Mouse (Mus musculus) activated CD4-positive, CD25-positive, alpha-beta regulatory T cell, adult 9 weeks (primary cell): Measurements from ENCODE around the gene A1cf. TPM values are rescaled to one million over a fixed set of nuclear protein-coding genes. Genes with fewer than 3 reads are reported as not detected.

Experiments
- polyA plus RNA-seq: library from polyadenylated mRNA; unstranded; fragments of 100-300 nt; shearing (Covaris generic); gene quantifications from one replicate; pipeline ENCODE4 v1.2.1, GENCODE M21; 2017

A1cf gene
- polyA plus RNA-seq, result 0.48 TPM

GRCm38 (mm10) chr19:31868521-31868920 lies at the start of gene A1cf:
TSS of gene A1cf (plus strand) at chr19:31868764.

Other genes starting within 250 kb of the A1cf start
- gene Prkg1, start 103.7 kb upstream of the A1cf start, polyA plus RNA-seq, result not detected
- 0.29 TPM for gene Asah2, start 239.4 kb downstream of the A1cf start, polyA plus RNA-seq